Mouse (Mus musculus) layer of hippocampus, adult 9-11 months (tissue): ENCODE data around the gene Irf2.

Experiments used
- DNase-seq: peaks from one replicate; pipeline ENCODE4 v3.0.0; 2022

The Irf2 gene

DNA sequence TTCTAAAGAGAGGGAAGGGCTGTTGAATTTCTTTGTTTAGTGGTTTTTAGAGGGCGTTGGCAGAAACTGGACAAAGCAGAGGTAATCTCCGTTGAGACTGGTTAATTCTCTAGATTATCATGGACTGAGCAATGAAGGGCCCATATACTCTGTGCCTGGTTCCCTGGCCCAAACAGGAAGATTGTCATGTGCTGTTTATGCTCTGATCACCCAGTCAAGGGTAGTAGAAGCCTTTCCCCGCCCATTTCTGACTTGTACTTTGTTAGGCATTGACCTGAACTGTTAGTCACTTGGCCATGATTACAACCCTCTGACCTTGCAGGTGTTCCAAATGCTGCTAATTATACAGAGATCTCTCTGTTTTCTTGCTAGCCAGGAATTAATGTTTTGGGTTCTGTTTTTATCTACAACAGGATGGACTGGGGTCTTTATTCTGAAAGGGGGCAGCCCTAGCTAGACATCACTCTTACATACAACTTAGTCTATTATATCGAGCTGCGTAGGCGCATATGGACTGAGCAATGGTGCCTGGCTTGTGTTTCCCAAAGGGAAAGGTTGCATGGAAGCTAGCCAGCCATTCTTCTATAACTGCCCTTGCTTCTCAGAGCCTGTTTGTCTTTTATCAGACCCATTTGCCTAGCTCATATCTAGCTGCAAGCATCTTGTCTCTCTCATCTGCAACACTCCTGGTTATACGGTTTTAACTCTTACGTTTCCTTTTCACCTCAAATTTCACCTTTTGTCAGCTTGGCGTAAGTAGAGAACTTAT is 143.9 kb downstream of the Irf2 start:
- no peak for DNase-seq

DNA sequence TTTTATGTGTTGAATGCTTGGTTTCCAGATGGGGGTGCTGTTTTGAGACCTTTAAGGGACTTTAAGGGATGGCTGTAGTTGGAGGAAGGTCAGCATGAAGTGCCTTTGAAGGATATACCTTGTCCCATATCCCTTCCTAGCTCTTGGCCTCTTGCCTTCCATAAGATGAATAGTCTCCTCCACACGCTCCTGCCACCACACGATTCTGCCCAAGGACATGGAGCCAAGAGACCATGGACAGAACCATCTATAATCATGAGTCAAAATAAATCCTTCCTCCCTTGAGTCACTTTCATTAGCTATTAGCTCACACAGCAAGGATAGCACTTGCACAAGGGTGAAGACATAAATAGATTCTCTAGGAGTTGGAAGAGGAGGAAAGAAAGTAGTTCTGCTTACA is 146.3 kb downstream of the Irf2 start:
- DNase-seq: no peak

DNA sequence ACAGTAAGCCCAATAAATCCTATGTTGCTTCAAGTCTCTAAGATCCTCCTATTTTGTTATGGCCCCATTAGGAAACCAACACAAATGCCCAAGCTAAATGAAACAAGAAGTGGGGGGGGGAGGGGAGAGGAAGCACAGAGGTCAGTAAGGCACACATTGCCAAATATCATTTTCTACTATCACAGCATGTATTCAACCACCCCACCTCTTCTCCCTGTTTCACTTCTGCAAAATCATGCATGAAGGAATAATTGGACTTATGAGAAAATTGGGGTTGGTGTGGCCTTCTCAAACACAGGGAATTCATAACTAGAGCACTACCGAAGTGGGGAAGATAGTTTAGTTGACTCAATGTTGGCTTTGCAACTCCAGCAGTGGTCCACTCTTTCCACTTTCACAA is 146.7 kb downstream of the Irf2 start:
- no peak for DNase-seq

DNA sequence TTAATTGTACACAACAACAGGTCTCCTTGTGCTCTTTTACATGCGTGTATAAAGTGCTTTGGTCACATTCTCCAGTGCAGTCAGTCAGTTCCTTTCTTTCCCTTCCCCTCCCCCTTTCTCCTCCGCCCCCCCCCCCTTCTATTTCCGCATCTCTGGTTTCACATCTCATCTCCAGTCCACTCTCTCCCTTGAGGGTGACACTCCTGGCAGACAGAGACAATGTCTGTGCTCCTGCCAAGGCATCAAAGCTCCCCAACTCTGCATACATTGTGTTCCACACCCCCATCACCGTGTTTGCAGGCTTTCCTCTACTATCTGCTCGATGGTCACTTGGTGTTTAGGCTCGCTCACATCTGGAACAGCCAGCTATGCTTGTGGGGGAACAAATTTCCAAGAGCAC is 147.9 kb downstream of the Irf2 start:
- DNase-seq: no peak

DNA sequence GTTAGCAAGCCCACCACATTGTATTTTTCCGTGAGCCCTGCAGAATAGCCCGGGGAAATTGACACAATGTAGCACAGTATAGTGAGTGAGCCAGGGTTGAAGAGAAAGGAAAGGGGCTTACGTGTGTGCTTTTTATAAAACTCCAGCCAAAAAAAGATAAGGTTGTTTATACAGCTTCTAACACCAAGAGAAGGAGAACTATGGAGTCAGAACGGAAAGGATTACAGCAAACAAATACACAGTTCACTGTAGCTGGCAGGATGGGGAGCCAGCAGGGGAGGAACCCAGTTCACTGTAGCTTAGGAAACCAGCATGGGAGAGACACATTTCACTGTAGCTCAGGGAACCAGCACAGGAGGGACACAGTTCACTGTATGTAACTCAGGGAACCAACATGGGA is 149.0 kb downstream of the Irf2 start:
- DNase-seq: no peak

DNA sequence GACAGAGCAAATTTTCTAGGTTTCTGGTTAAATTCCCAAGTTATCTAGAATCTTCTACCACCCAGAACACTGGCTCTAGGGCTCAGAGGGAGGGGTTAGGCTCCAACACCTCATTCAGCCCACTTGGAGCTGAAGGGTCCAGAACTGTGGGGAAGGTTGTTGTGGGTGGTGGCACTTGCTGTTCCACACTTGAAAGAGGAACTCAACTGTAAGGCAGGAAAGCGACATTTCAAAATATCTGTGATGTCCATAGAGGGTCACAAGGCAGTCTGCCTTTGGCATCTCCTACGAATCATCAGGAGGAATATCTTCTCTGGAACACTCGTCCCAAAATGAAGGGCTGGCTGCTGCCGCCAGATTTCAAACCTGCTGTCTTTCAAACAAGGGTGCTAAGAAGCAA is 150.7 kb downstream of the Irf2 start:
- peak; percentile 57 for DNase-seq

DNA sequence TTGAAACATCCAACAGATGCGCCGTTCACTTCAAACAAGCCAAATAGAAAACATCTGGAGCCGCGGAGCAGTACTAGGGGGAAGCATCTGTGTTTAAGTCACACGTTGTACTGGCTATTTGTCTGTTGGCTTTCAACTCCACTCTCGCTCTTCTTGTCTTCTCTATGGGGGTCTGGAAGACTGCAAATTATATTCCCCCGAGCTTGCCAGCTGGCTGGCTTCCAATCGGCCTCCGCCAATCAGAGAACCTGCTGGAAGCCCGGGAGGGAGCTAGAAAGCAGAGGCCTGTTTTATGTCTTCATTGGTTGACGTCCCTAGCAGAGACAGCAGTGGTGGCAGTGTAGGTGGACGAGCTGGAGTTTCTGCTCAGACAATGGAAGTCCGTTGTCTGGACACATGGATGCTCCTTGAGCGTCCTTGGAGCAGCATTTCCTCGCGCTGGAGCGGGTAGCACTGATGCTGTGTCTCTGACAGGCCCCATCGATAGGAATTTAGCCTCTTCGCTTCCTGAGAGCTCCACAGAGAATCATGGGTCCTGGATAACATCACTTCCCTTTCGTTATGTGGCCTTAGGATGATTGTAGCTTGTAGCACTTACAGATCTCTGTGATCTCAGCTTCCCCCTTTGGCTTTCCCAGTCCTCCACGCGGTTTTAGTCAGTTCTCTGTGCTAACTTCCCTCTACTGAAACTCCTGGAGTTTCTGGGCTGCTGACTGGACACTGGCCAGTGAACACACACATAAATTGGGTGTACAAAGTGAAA is 153.2 kb downstream of the Irf2 start:
- peak; percentile 61 for DNase-seq

DNA sequence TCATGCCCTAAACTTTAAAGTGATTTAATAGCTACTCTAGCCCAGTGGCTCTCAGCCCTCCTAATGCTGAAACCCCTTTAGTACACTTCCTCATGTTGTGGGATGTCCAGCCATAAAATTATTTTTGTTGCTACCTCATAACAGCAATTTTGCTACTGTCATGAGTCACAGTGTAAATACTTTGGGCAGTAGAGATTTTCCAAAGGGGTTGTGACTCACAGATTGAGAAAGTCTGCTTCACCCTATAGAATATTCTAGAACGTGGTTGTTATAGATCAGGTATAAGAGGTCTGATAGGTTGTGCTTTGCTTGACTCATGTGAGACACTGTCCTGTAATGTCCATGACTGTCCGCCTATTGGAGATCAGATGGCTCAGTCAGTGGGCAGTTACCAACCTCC is 154.9 kb downstream of the Irf2 start:
- no peak for DNase-seq

DNA sequence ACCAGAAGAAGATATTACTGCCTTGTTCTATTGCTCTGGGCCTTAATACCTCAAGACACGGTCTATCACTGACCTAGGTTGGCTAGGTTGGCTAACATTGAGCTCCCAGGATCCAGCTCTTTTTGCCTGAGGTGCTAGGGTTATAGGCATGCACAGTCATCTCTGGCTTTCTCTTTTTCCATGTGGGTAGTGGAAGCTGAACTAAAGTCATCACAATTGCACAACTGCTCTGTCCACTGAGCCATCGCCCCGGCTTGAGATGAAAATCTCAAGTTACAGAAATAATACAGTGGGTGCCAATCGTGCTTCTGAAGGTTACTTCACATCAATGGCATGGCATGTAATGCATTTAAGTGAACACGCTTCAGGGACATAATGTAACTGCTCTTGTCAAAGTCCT is 156.5 kb downstream of the Irf2 start:
- no peak for DNase-seq

DNA sequence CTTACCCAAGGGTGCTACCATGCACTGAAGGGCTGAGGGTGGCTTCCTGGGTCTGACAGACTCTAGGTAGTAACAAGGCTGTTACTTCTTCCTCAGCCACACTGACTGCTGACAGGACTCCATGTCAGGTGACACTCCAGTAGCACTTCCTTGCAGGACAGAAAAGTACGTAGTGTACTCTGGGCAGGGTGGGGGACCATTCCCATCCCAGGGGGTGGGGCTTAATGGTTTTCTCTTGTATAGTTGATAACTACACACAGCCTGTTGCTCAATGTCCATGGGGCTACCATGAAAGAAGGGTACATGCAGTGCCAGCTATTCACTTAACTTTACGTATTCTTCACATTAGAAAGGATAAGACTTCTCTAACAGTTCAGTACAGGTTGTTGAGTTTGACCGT is 157.2 kb downstream of the Irf2 start:
- no peak for DNase-seq
